Mouse (Mus musculus) kidney, embryonic 14.5 days (tissue): ENCODE measurements around the gene Rgs14. TPM values are rescaled to one million over a fixed set of nuclear protein-coding genes. Genes with fewer than 3 reads are reported as not detected.

Experiments used
- ATAC-seq: fragments of 200-750 bp; cut with Nextera tagmentation; 2 replicates; pipeline ENCODE4 v1.8.0; 2017; ENCODE audit warnings: moderate number of reproducible peaks, mild to moderate bottlenecking, moderate TSS enrichment, moderate library complexity; ENCODE audit not compliant: low FRiP score, low TSS enrichment
- H3K27ac ChIP-seq: fragments of 300-500 bp; sonication (generic); 2 replicates; pipeline ENCODE4 v1.5.1; 2014; ENCODE audit warnings: low read depth, mild to moderate bottlenecking, low read length, moderate library complexity, mixed read lengths
- H3K27me3 ChIP-seq: fragments of 300-500 bp; sonication (generic); 2 replicates; pipeline ENCODE4 v1.6.1; 2014; ENCODE audit warnings: mild to moderate bottlenecking, low read length; ENCODE audit not compliant: control insufficient read depth, insufficient read depth
- H3K36me3 ChIP-seq: fragments of 300-500 bp; sonication (generic); 2 replicates; pipeline ENCODE4 v1.6.1; 2014; ENCODE audit warnings: low read length, mixed read lengths; ENCODE audit not compliant: control insufficient read depth, insufficient read depth
- H3K4me1 ChIP-seq: fragments of 300-500 bp; sonication (generic); 2 replicates; pipeline ENCODE4 v1.6.1; 2014; ENCODE audit warnings: low read length, mixed read lengths; ENCODE audit not compliant: control insufficient read depth, insufficient read depth
- H3K4me2 ChIP-seq: fragments of 300-500 bp; sonication (generic); replicated peaks from 2 replicates; pipeline ENCODE4 v1.6.1; 2014; ENCODE audit warnings: low read depth, mild to moderate bottlenecking, low read length
- H3K4me3 ChIP-seq: fragments of 300-500 bp; sonication (generic); 2 replicates; pipeline ENCODE4 v1.5.1; 2014; ENCODE audit warnings: mild to moderate bottlenecking, low read length
- H3K9ac ChIP-seq: fragments of 300-500 bp; sonication (generic); 2 replicates; pipeline ENCODE4 v1.6.1; 2014; ENCODE audit warnings: low read depth, mild to moderate bottlenecking, low read length, moderate library complexity
- H3K9me3 ChIP-seq: fragments of 300-500 bp; sonication (generic); 2 replicates; pipeline ENCODE4 v1.6.1; 2016; ENCODE audit warnings: low read length; ENCODE audit not compliant: control insufficient read depth
- WGBS: fragments of 180-500 bp; shearing (Covaris S2); extraction: QIAGEN DNeasy Blood & Tissue Kit; methylation state at CpG from one replicate; pipeline ENCODE4 v1.1.7; 2014; 5-methylcytosine and 5-hydroxymethylcytosine counted together
- polyA plus RNA-seq: library from polyadenylated mRNA; unstranded; fragments of >200 nt; fragmentation: Nextera tagmentation; extraction: Ambion mirVana; gene quantifications from 2 replicates; pipeline ENCODE4 v1.2.1, GENCODE M21; 2014

The Rgs14 gene
- polyA plus RNA-seq, 1 experiment from 2014 or later, result 0.92 TPM

GRCm38 (mm10) chr13:55339259-55339658, 30.3 kb upstream of the Rgs14 start:
- H3K36me3 ChIP-seq, result peaks cover 5% of the 10 kb centered on the region; the same call in 1 of the 2 replicates
- no peaks in the 10 kb centered on the region for H3K4me1 ChIP-seq
- H3K27ac ChIP-seq, result no peak overlapping the region
- H3K4me3 ChIP-seq, result no peak overlapping the region
- H3K27me3 ChIP-seq, result no peaks in the 10 kb centered on the region
- no peak overlapping the region for H3K4me2 ChIP-seq
- H3K9ac ChIP-seq, result no peak overlapping the region
- 40% methylated on average over 2 of the region's 2 CpGs for WGBS
- ATAC-seq, result no peak
- H3K9me3 ChIP-seq, result no peaks in the 10 kb centered on the region

- Histone ChIP-seq H3K27me3 (no peaks in the 10 kb centered on the region), H3K36me3 (peaks cover 35% of the 10 kb centered on the region), H3K9me3 (no peaks in the 10 kb centered on the region), H3K27ac (no peak overlapping the region), H3K9ac (no peak overlapping the region), H3K4me3 (no peak overlapping the region), H3K4me2 (no peak overlapping the region), H3K4me1 (no peaks in the 10 kb centered on the region)
- 46% methylated on average over 11 of the region's 11 CpGs for WGBS
- ATAC-seq, result no peak
Measured at GRCm38 (mm10) chr13:55342469-55342868, 27.1 kb upstream of the Rgs14 start.

GRCm38 (mm10) chr13:55344286-55344685, 25.2 kb upstream of the Rgs14 start:
- H3K27me3 ChIP-seq, result no peaks in the 10 kb centered on the region
- no peaks in the 10 kb centered on the region for H3K9me3 ChIP-seq
- no peak overlapping the region for H3K4me3 ChIP-seq
- ATAC-seq, result no peak
- 90% methylated on average over 7 of the region's 7 CpGs for WGBS
- H3K36me3 ChIP-seq, result peaks cover 52% of the 10 kb centered on the region
- no peak overlapping the region for H3K9ac ChIP-seq
- H3K4me2 ChIP-seq, result no peak overlapping the region
- H3K4me1 ChIP-seq, result no peaks in the 10 kb centered on the region
- H3K27ac ChIP-seq, result no peak overlapping the region

- no peak overlapping the region for H3K4me3 ChIP-seq
Measured at GRCm38 (mm10) chr13:55346745-55347144, 22.8 kb upstream of the Rgs14 start.

GRCm38 (mm10) chr13:55361145-55361544, 8.4 kb upstream of the Rgs14 start:
- Histone ChIP-seq H3K9me3 (no peaks in the 10 kb centered on the region), H3K9ac (peak overlapping the region; percentile 71; the same call in 1 of the 2 replicates)

More at GRCm38 (mm10) chr13:55346745-55347144, 22.8 kb upstream of the Rgs14 start:
- Histone ChIP-seq H3K4me2 (no peak overlapping the region), H3K4me1 (no peaks in the 10 kb centered on the region), H3K36me3 (peaks cover 74% of the 10 kb centered on the region), H3K27ac (no peak overlapping the region), H3K27me3 (no peaks in the 10 kb centered on the region), H3K9ac (no peak overlapping the region), H3K9me3 (no peaks in the 10 kb centered on the region)
- WGBS, result 86% methylated on average over 11 of the region's 11 CpGs
- ATAC-seq, result no peak

GRCm38 (mm10) chr13:55361974-55362452, 7.5 kb upstream of the Rgs14 start:
- peaks cover 36% of the 10 kb centered on the region for H3K36me3 ChIP-seq
- peak; percentile 32 for ATAC-seq
- H3K4me1 ChIP-seq, result peaks cover 12% of the 10 kb centered on the region
- H3K9me3 ChIP-seq, result no peaks in the 10 kb centered on the region
- no peaks in the 10 kb centered on the region for H3K27me3 ChIP-seq
- peak overlapping the region; percentile 77 for H3K27ac ChIP-seq
- WGBS, result under 1% methylated on average over 32 of the region's 32 CpGs
- H3K4me2 ChIP-seq, result peak overlapping the region; percentile 85
- H3K9ac ChIP-seq, result peak overlapping the region; percentile 71
- peak overlapping the region; percentile 72 for H3K4me3 ChIP-seq

More at GRCm38 (mm10) chr13:55361145-55361544, 8.4 kb upstream of the Rgs14 start:
- ATAC-seq, result no peak
- H3K27ac ChIP-seq, result no peak overlapping the region
- peak overlapping the region; percentile 85 for H3K4me2 ChIP-seq
- no peaks in the 10 kb centered on the region for H3K27me3 ChIP-seq
- H3K36me3 ChIP-seq, result peaks cover 40% of the 10 kb centered on the region
- H3K4me1 ChIP-seq, result peaks cover 12% of the 10 kb centered on the region
- peak overlapping the region; percentile 72 for H3K4me3 ChIP-seq

GRCm38 (mm10) chr13:55362453-55363060, 7.0 kb upstream of the Rgs14 start, which contains the start of gene Lman2:
Gene Lman2 (minus strand): TSS chr13:55362783.
- peak; percentile 99 for ATAC-seq
- H3K27ac ChIP-seq, result peak within 1 kb of the TSS; percentile 77
- under 1% methylated on average over 35 of the region's 35 CpGs for WGBS

GRCm38 (mm10) chr13:55368401-55368800, 1.1 kb upstream of the Rgs14 start:
- H3K27ac ChIP-seq, result no peak overlapping the region
- no peaks in the 10 kb centered on the region for H3K27me3 ChIP-seq
- H3K4me2 ChIP-seq, result no peak overlapping the region
- H3K4me3 ChIP-seq, result no peak overlapping the region
- H3K36me3 ChIP-seq, result no peaks in the 10 kb centered on the region
- H3K4me1 ChIP-seq, result no peaks in the 10 kb centered on the region
- ATAC-seq, result no peak
- H3K9me3 ChIP-seq, result no peaks in the 10 kb centered on the region
- no peak overlapping the region for H3K9ac ChIP-seq
- 82% methylated on average over 7 of the region's 7 CpGs for WGBS

More at GRCm38 (mm10) chr13:55362453-55363060, 7.0 kb upstream of the Rgs14 start, which contains the start of gene Lman2:
- H3K36me3 ChIP-seq, result peaks cover 31% of the 10 kb centered on the region
- H3K9me3 ChIP-seq, result no peaks in the 10 kb centered on the region
- H3K27me3 ChIP-seq, result no peaks in the 10 kb centered on the region
- H3K9ac ChIP-seq, result peak within 1 kb of the TSS; percentile 71
- H3K4me2 ChIP-seq, result peak within 1 kb of the TSS; percentile 85
- peak within 1 kb of the TSS; percentile 72 for H3K4me3 ChIP-seq
- H3K4me1 ChIP-seq, result peaks cover 12% of the 10 kb centered on the region

GRCm38 (mm10) chr13:55370234-55370633, 702 bp downstream of the Rgs14 start:
- no peak overlapping the region for H3K4me2 ChIP-seq
- ATAC-seq, result no peak
- WGBS, result 58% methylated on average over 3 of the region's 3 CpGs

More at GRCm38 (mm10) chr13:55370234-55370633, 702 bp downstream of the Rgs14 start:
- Histone ChIP-seq H3K4me1 (no peaks in the 10 kb centered on the region), H3K27ac (no peak overlapping the region), H3K9me3 (no peaks in the 10 kb centered on the region), H3K4me3 (no peak overlapping the region), H3K9ac (no peak overlapping the region), H3K27me3 (no peaks in the 10 kb centered on the region), H3K36me3 (no peaks in the 10 kb centered on the region)
